In genomic region chr19:7482266-7482598, GRCm38 (mm10) we compare ENCODE assay signal across 8 mouse cellular contexts. TPM values are rescaled to one million over a fixed set of nuclear protein-coding genes. Genes with fewer than 3 reads are reported as not detected.
A peak's percentile ranks its signal among the peaks of the same experiment; 100 is the strongest.
DNase-seq lines count a peak whose midpoint lies in the region; ATAC-seq and TF ChIP-seq lines count a peak whose summit lies in the region.

No protein-coding gene starts in this region.

- TF ChIP-seq RAD21 in MEL (IDR thresholded peaks at IDR 0.05; ENCODE audit: low read depth, low read length): no peak

- peak overlapping the region; percentile 98 for H3K9ac ChIP-seq in heart, embryonic 13.5 days
- H3K9ac ChIP-seq in MEL (ENCODE audit: control insufficient read depth, low read depth, low read length, poor library complexity, severe bottlenecking): peak overlapping the region; percentile 99
- H3K9ac ChIP-seq in hindbrain, embryonic 11.5 days (ENCODE audit: low read depth, low read length): peak overlapping the region; percentile 95
- H3K9ac ChIP-seq in midbrain, embryonic 12.5 days (replicated peaks): peak overlapping the region; percentile 100

- H3K4me3 ChIP-seq in heart, embryonic 13.5 days: peak overlapping the region; percentile 91
- H3K4me3 ChIP-seq in MEL (ENCODE audit: control insufficient read depth in 1 of 2, insufficient read depth in 1 of 2, low read depth in 2 of 2, low read length in 2 of 2): peak overlapping the region; percentile 87 to 94
- H3K4me3 ChIP-seq in hindbrain, embryonic 11.5 days (ENCODE audit: low read depth, low read length): peak overlapping the region; percentile 94
- H3K4me3 ChIP-seq in midbrain, embryonic 12.5 days: peak overlapping the region; percentile 98

- H3K79me2 ChIP-seq in MEL (ENCODE audit: control insufficient read depth, insufficient read depth, low read length, poor library complexity): peaks cover 43% of the 10 kb centered on the region

- H3K4me1 ChIP-seq in heart, embryonic 13.5 days: peaks cover 28% of the 10 kb centered on the region
- H3K4me1 ChIP-seq in MEL (ENCODE audit: control insufficient read depth in 1 of 2, insufficient read depth in 2 of 2, low read length in 2 of 2): peaks cover 12 to 13% of the 10 kb centered on the region in 2 experiments
- no peaks in the 10 kb centered on the region for H3K4me1 ChIP-seq in hindbrain, embryonic 11.5 days (replicated peaks; ENCODE audit: control insufficient read depth, insufficient read depth, low read length)
- peaks cover 25% of the 10 kb centered on the region for H3K4me1 ChIP-seq in midbrain, embryonic 12.5 days

- H3K9me3 ChIP-seq in heart, embryonic 13.5 days: no peaks in the 10 kb centered on the region
- no peaks in the 10 kb centered on the region for H3K9me3 ChIP-seq in MEL (replicated peaks; ENCODE audit: insufficient read depth, low read length)
- no peaks in the 10 kb centered on the region for H3K9me3 ChIP-seq in hindbrain, embryonic 11.5 days (ENCODE audit: control insufficient read depth, low read length)
- H3K9me3 ChIP-seq in midbrain, embryonic 12.5 days: no peaks in the 10 kb centered on the region

- peak overlapping the region; percentile 90 for H3K4me2 ChIP-seq in heart, embryonic 13.5 days
- H3K4me2 ChIP-seq in hindbrain, embryonic 11.5 days (replicated peaks; ENCODE audit: low read depth, low read length): peak overlapping the region; percentile 54
- H3K4me2 ChIP-seq in midbrain, embryonic 12.5 days (replicated peaks): peak overlapping the region; percentile 67

- ATAC-seq in heart, embryonic 13.5 days (ENCODE audit: extremely low read depth, insufficient number of reproducible peaks, low FRiP score, low TSS enrichment): no peak
- ATAC-seq in hindbrain, embryonic 11.5 days (ENCODE audit: low FRiP score): no peak
- no peak for ATAC-seq in midbrain, embryonic 12.5 days (ENCODE audit: low FRiP score, low read depth)

- peaks cover 2% of the 10 kb centered on the region; the same call in 1 of the 2 replicates for H3K36me3 ChIP-seq in heart, embryonic 13.5 days
- H3K36me3 ChIP-seq in MEL (ENCODE audit: control insufficient read depth in 1 of 2, insufficient read depth in 2 of 2, low read length in 2 of 2): peaks cover 8 to 31% of the 10 kb centered on the region in 2 experiments
- H3K36me3 ChIP-seq in hindbrain, embryonic 11.5 days (ENCODE audit: control insufficient read depth, insufficient read depth, low read length): no peaks in the 10 kb centered on the region
- peaks cover under 1% of the 10 kb centered on the region; the same call in 1 of the 2 replicates for H3K36me3 ChIP-seq in midbrain, embryonic 12.5 days

- TF ChIP-seq CTCF in MEL (IDR thresholded peaks at IDR 0.05 in 2 of 3, conservative IDR thresholded peaks at IDR 0.05 in 1 of 3; ENCODE audit: control insufficient read depth in 1 of 3, insufficient read depth in 1 of 3, low read depth in 2 of 3, low read length in 3 of 3, poor library complexity in 1 of 3, severe bottlenecking in 1 of 3): no peak

- H3K27ac ChIP-seq in heart, embryonic 13.5 days (replicated peaks): peak overlapping the region; percentile 99
- H3K27ac ChIP-seq in MEL (ENCODE audit: control insufficient read depth, low read depth, low read length): peak overlapping the region; percentile 95
- peak overlapping the region; percentile 100 for H3K27ac ChIP-seq in hindbrain, embryonic 11.5 days (ENCODE audit: low read depth, low read length)
- peak overlapping the region; percentile 100 for H3K27ac ChIP-seq in midbrain, embryonic 12.5 days (replicated peaks)

- TF ChIP-seq EP300 in MEL (IDR thresholded peaks at IDR 0.05; ENCODE audit: low read depth in 1 of 2, low read length in 2 of 2): no peak

- WGBS in heart, embryonic 13.5 days: 1% methylated on average over 7 of the region's 7 CpGs
- 1% methylated on average over 7 of the region's 7 CpGs for WGBS in hindbrain, embryonic 11.5 days
- WGBS in midbrain, embryonic 12.5 days: under 1% methylated on average over 7 of the region's 7 CpGs

- H3K27me3 ChIP-seq in heart, embryonic 13.5 days (replicated peaks): no peaks in the 10 kb centered on the region
- no peaks in the 10 kb centered on the region for H3K27me3 ChIP-seq in MEL (ENCODE audit: control insufficient read depth in 1 of 2, insufficient read depth in 2 of 2, low read length in 2 of 2)
- H3K27me3 ChIP-seq in hindbrain, embryonic 11.5 days (ENCODE audit: control insufficient read depth, insufficient read depth, low read length): no peaks in the 10 kb centered on the region
- H3K27me3 ChIP-seq in midbrain, embryonic 12.5 days: no peaks in the 10 kb centered on the region

- TF ChIP-seq POLR2A in MEL (IDR thresholded peaks at IDR 0.05; ENCODE audit: control insufficient read depth in 1 of 2, insufficient read depth in 1 of 2, low read depth in 1 of 2, low read length in 2 of 2, poor library complexity in 1 of 2): no peak

- no peak for DNase-seq in heart, adult 18-20 months
- no peak for DNase-seq in MEL (ENCODE audit: low read depth, low spot score)
- no peak for DNase-seq in hindbrain, embryonic 11.5 days (ENCODE audit: low spot score)
- no peak for DNase-seq in cerebellum, adult 18-20 months
- DNase-seq in cerebellum, adult 9-11 months: no peak
- DNase-seq in left cerebral cortex, adult 8-10 months (ENCODE audit: low spot score in 2 of 2): no peak

TF ChIP-seq in MEL, 35 proteins besides CTCF, POLR2A, EP300 and RAD21:
- TF ChIP-seq CHD1 (IDR thresholded peaks at IDR 0.05; ENCODE audit: low read depth, low read length) (peak; percentile 49; the same call in 1 of the 2 replicates), MAX (IDR thresholded peaks at IDR 0.05; ENCODE audit: low read length) (no peak), SIN3A (IDR thresholded peaks at IDR 0.05; ENCODE audit: low read length) (0 out of 2 replicates have a peak, but pooled peaks have one; percentile 4), USF2 (IDR thresholded peaks at IDR 0.05; ENCODE audit: borderline replicate concordance in 1 of 2, insufficient read depth in 1 of 2, low read depth in 1 of 2, low read length in 2 of 2) (no peak), ZNF384 (IDR thresholded peaks at IDR 0.05; ENCODE audit: low read depth, low read length) (peak; percentile 85)
TF ChIP-seq in MEL: peak in this region for 3.

RNA-seq across cellular contexts. Expression of gene Rtn3, which starts 0.8 kb away (rescaled TPM):
- polyA plus RNA-seq in heart, embryonic 13.5 days (2015; fragmentation: Nextera tagmentation; extraction: Ambion mirVana): 129 and 138 TPM in 2 replicates
- 10 to 100 TPM; 70.9 to 79.7 TPM for total RNA-seq in heart, adult 18-20 months (2021)
- total RNA-seq in MEL (2012; rRNA removed): 33.4 and 38.4 TPM in 2 replicates
- 100 to 1,000 TPM in 1 of 2 experiments, not detected in 1; 118 TPM for polyA plus RNA-seq in MEL (2012; ENCODE audit: insufficient read depth in 1 of 2, insufficient read length in 2 of 2, low read depth in 1 of 2, low replicate concordance in 2 of 2, missing spikeins in 1 of 2)
- polyA plus RNA-seq in hindbrain, embryonic 11.5 days (2014; fragmentation: Nextera tagmentation; extraction: Ambion mirVana): 300 and 304 TPM in 2 replicates
- 481 and 529 TPM in 2 replicates for polyA plus RNA-seq in midbrain, embryonic 12.5 days (2016; fragmentation: Nextera tagmentation; extraction: Ambion mirVana)
- total RNA-seq in left cerebral cortex, adult 8-10 months (2022): 100 to 1,000 TPM; 773 to 859 (median 828) TPM

RNA-seq across cellular contexts. Expression of gene Atl3, which starts 11.6 kb away (rescaled TPM):
- polyA plus RNA-seq in heart, embryonic 13.5 days (2015; fragmentation: Nextera tagmentation; extraction: Ambion mirVana): 7.2 and 7.7 TPM in 2 replicates
- 10 to 100 TPM; 12.6 to 17.2 TPM for total RNA-seq in heart, adult 18-20 months (2021)
- 12.7 and 16.4 TPM in 2 replicates for total RNA-seq in MEL (2012; rRNA removed)
- polyA plus RNA-seq in MEL (2012; ENCODE audit: insufficient read depth in 1 of 2, insufficient read length in 2 of 2, low read depth in 1 of 2, low replicate concordance in 2 of 2, missing spikeins in 1 of 2): 10 to 100 TPM in 1 of 2 experiments, not detected in 1; 15.3 TPM
- polyA plus RNA-seq in hindbrain, embryonic 11.5 days (2014; fragmentation: Nextera tagmentation; extraction: Ambion mirVana): 8.4 and 9.4 TPM in 2 replicates
- polyA plus RNA-seq in midbrain, embryonic 12.5 days (2016; fragmentation: Nextera tagmentation; extraction: Ambion mirVana): 7.5 and 7.6 TPM in 2 replicates
- 10 to 100 TPM; 24.0 to 29.8 (median 27.7) TPM for total RNA-seq in left cerebral cortex, adult 8-10 months (2022)
